Mouse (Mus musculus) spleen, adult 12 weeks (tissue): Measurements from ENCODE around the gene Git2.

ENCODE experiments used
- DNase-seq: peaks from one replicate; pipeline ENCODE4 v3.0.0; 2022; ENCODE audit warnings: low spot score

Git2 gene

GRCm38 (mm10) chr5:114775056-114775979 lies at the start of gene Git2:
TSS of gene Git2 (minus strand) at chr5:114775517.
- no peak for DNase-seq

DNA sequence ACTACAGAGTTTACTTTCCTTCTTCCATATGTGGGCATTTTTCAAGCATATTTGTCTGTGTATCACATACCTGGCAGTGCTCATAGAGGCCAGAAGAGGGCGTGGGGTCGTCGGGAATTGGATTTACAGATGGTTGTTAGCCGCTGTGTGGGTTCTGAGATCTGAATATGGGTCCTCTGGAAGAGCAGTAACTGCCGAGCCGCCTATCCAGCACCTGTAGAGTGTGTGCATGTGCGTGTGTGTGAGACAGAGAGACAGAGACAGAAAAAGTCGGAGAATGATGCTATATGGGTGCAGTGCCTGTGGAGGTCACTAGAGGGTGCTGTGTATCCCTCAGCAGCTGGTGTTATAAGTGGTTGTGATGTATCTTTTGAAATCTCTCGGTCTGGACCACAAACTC lies 48.9 kb upstream of the Git2 start:
- peak; percentile 62 for DNase-seq

GRCm38 (mm10) chr5:114822796-114823688 lies 47.7 kb upstream of the Git2 start, which contains the start of gene 1500011B03Rik:
TSS of gene 1500011B03Rik (minus strand) at chr5:114823468.
- DNase-seq: peak; percentile 62

- DNase-seq: no peak
These were observed 42.8 kb upstream of the Git2 start for GRCm38 (mm10) chr5:114818124-114818523.

DNA sequence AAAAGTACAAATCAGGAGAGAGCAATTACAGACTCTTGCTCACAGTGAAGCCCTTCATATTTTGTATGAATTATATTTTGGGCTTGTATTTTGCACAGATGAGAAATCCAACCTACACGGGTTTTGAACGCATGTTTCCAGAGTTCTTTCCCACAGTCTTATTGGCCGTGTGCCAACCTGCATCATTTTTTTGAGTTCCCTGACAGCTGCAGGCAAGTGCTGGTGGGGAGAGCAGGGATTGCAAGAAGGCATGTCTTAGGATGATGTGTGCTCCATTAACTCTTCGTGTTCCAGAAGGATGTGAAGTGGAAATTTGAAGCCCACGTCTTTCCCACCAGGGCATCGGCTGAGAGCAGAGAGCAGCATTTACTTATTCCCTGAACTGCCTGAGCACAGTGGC lies 41.3 kb upstream of the Git2 start:
- no peak for DNase-seq

GRCm38 (mm10) chr5:114813525-114814181 lies 38.3 kb upstream of the Git2 start:
- DNase-seq: peak; percentile 70

DNA sequence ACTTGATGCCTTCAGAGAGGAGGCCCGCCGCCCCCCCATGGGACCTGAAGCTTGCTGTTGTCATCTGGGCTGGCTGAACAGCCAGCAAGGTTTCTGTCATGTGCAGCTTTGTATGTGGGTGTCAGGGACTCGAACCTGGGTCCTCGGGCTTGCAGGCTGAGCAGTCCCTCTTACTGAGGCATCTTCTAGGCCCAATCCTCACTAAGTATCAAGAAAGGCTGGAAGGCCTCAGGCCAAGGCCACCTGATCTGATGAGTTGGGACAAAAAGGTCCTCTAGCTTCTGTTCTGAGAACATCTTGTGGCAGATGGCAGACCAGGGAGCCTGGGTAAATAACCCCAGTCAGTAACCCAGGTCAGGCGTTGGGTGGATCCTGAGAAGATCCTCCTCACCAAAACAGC lies 34.5 kb upstream of the Git2 start:
- DNase-seq: no peak

- no peak for DNase-seq
These were observed 34.0 kb upstream of the Git2 start for GRCm38 (mm10) chr5:114809181-114809756.

GRCm38 (mm10) chr5:114808385-114808784 lies 33.1 kb upstream of the Git2 start:
- no peak for DNase-seq

GRCm38 (mm10) chr5:114807893-114808292 lies 32.6 kb upstream of the Git2 start:
- DNase-seq: no peak

DNA sequence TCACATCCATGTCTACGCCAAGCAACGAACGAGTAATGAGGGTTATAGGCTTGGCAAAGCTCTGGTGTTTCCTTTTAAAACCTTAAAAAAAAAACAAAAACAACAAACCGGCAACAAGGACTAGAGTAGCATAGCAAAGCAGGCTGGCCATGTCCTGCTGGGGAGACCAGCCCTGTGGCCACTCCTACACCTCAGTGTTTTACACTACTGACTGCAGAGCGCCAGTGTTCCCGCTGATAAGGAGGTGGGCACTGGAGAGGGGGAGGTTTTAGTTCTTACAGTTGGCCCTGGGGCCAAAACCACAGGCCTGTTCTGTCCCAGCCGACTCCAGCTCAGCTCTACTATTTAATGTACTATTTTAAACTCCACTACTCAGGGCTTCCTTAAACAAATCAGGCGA lies 32.2 kb upstream of the Git2 start:
- DNase-seq: no peak

DNA sequence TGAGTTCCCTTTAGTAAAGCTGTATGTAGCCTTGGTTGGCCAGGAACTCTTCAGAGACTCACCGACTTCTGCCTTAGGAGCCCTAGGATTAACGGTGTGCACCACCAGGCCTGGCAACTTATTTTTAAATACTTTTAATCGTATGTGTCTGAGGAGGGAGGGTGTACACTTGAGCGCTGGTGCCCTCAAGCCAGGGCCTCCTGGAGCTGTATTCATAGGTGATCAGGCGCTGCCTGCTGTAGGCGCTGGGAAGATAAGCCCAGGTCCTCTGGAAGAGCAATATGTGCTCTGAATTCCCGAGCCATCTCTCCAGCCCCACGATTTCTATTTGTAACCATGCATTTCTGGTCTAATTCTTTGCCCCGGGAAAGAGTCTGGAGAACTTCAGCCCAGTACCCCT lies 31.7 kb upstream of the Git2 start:
- DNase-seq: no peak

- no peak for DNase-seq
These were observed 31.3 kb upstream of the Git2 start for GRCm38 (mm10) chr5:114806636-114807035.

DNA sequence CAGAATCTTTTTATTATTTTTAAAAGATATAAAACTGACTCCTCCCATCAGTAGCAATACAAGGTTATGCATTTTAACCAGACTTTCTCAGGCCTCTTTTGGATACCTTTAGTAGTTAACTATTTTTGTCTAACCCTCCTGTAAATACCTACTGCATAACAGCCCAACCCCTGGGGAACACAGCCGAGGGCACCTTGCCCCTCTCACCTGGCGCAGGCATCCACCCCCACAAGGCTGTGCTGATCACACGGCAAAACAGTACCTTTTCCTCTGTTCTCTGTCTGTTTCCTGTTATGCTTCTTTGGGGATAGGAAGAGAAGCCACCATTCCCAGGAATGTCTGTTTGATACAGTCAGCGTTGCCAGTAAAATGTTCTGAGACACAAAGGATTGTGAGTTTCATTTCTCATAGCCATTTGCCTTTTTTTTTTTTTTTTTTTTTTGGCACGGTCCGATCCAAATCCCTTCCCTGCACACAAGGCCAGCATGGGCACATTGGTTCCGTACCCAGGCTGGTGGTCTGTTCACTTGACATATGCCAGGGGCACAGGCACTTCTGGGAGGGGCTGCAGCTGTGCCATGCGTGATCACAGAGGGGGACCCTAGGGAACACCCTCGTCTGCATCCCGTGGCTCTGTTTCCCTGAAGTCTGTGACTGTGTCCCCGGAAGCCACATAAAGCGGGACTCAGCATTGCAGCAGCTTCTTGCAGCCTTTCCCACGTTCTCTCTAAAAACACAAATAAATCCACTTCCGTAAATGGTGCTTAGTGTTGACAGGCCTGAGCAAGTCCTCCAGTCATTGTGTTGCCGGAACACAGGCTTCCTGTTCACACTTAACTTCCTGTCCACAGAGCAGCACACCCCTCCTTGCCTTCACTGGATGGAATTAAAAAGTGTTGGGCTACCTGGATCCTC lies 30.4 kb upstream of the Git2 start:
- DNase-seq: no peak

DNA sequence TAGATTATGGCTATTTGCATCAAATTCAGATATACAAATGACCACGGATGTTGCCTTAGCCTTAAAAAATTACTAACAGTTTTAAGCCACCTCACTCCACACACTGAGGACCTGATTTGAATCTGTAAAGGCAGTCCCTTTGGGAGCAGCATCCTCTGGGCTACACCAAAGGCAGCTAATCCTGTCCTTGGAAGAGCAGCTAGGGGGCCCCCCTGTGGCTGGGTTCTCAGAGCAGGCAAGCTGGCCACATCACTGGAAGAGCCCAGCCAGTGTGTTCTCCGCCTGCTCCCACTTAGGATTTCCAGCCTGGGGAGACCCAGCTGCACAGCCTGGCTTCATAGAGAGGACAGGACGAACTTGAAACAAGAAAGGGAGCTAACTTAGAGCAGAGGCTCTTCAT lies 29.6 kb upstream of the Git2 start:
- no peak for DNase-seq

DNA sequence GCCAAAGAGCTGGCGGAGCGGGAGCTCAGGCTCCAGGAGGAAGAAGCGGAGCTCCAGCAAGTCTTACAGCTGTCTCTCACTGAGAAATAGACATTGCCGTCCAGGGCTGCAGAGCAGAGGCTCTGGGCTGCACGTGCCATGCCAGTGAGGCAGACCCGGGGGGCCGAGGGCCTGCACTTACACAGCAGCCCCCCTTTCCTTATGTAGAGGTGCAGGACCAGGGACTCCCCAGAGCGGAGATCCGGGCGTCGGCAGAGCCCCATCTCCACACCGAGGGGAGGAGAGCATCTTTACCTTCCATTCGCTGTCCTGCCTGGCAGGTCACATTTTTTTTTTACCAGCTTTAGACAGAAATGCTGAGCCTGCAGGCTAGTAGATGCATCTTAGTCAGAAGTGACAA lies 29.0 kb upstream of the Git2 start:
- DNase-seq: no peak

GRCm38 (mm10) chr5:114803231-114803630 lies 27.9 kb upstream of the Git2 start:
- DNase-seq: no peak

DNA sequence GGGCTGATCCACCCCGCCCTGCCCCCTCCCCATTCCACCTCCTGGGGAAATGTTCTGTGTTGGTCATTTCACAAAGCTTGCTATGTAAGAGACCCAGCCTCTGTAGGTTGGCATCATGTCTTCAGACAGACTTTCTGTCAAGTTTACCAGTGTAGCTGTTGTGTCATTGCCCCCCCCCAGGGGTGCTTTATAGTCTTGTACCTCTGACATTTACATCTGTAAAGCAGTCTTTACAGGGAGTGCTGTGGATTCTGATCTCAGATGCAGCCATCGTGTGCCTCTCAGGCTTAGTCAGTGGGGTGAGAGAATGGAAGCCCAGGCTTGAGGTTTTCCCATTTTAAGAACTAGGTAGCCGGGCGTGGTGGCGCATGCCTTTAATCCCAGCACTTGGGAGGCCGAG lies 26.5 kb upstream of the Git2 start:
- DNase-seq: no peak

DNA sequence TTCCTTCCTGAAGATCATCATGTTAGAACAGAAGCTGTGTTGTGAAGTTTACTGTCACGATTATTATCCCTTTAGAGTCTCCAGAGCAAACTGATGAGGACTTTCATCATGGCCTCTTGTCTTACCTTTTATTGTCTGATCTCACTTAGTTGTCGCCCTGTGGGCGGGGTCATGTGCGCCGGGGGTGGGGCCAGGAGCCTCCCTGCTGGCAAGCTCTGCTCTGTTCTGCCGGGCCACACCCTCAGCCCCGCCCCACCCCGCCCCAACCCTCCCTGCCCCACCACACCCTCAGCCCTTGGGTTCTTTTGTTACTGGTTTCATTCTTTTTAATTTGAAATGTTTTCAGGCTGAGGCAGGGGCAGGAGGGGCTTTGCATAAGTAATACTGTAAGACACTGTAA lies 25.7 kb upstream of the Git2 start:
- no peak for DNase-seq

DNA sequence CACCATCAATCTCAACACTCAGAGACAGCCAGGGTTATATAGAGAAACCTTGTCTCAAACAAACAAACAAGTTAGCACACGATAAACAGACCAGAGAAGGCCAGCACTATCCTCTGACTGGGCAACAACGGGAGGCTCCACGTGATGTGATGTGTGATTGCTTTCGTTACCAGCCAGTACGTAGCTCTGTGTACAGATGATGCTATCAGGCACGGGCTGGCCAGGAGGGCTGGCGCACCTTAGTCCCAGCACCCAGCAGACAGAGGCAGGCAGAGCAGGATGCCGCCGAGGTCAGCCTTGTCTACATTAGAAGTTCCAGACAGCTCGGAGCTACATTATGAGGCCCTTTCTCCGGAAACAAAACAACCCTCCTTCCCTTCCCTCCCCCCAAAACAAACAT lies 24.5 kb upstream of the Git2 start:
- no peak for DNase-seq

GRCm38 (mm10) chr5:114797253-114797652 lies 21.9 kb upstream of the Git2 start:
- no peak for DNase-seq
